In the genomic region with DNA sequence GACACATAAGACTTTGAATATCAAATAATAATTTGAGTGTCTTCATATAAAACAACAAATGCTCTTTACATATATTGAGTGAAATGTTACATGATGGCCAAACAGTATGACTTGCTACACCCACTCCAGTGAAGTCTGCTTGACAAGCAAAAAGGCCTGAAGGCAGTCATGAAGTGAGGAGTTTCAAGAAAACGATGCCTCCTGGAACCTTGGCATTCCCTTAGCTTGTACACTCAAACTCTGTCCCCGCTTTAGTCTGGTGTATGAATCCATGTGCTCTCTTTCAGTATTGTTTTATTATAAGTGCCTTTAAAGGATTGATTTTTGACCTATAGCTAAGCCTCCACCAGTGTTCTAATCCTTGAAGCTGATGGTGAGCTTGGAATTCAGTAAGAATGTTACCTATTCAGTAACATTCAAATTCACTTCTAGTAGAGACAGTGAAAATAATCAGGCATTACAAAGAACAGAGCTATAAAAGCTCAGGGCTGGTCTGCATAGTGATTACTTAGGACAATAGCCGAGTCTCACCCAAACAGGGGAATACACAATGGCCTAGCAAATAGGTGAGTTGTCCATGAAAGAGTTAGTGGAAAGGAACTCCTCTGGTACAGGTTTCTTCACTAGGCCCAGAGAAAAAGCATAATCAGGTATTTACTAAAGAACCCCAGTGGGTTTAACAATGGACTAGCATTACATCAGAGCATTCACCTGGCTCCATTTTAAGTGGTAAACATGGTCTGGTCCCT, we compare ENCODE assay signal across 13 mouse cellular contexts.
"Had no signal": no experiment of that assay in that cellular context is flagged by ENCODE, and none has a peak within 500 bp of the region (broad histone marks: within the 10 kb centered on the region; RNA-seq: fewer than 3 reads in every experiment).

No protein-coding gene starts in this region.

- DNase-seq: gastrocnemius, postnatal 14 days; gastrocnemius, postnatal 36 days; heart, adult 11 months; heart, adult 2 months; heart, postnatal 14 days; heart, postnatal 36 days; kidney, adult 11 months; kidney, adult 2 months; kidney, adult 9 months; kidney, postnatal 14 days; kidney, postnatal 36 days; liver; liver, embryonic 13.5 days had no signal
